Mouse (Mus musculus): ENCODE results near the gene Olfr551. TPM values are rescaled to one million over a fixed set of nuclear protein-coding genes. Genes with fewer than 3 reads are reported as not detected.
"Not testable (repeated sequence)": the region's sequence is repeated elsewhere in the genome, so short reads cannot be mapped to it uniquely, and the experiment has no call there.

Gene Olfr551
- polyA plus RNA-seq (2014; fragmentation: Nextera tagmentation; extraction: Ambion mirVana), result not detected in 2 replicates

DNA sequence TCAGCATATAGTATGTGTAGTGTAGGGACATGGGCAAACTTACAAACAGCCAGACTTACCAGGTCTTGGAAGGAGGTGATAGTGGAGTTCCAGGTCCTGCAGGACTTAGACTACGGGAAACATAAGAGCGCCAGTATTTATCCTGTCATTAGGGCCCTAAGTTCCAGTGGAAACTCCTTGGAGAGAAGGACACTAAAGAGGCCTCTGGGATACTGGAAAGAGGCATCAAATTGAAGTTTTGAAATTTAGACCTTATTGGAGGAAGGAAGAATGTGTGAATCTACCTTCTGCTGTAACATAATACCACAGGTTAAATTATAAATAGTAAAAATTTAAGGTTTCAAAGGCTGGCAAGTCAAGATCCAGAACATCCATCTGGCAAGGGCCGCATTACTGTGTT lies at the start of gene Olfr551:
Gene Olfr551, minus strand, starts transcription at position 101 of the 400 bp plus-strand sequence.
- WGBS, result 91% methylated on average over 3 of the region's 3 CpGs
- Histone ChIP-seq H3K9me3 (replicated peaks; ENCODE audit: control insufficient read depth, low read length) (no peaks in the 10 kb centered on the region), H3K4me3 (ENCODE audit: low read depth, low read length) (no peak within 1 kb of the TSS), H3K9ac (ENCODE audit: low read length) (no peak within 1 kb of the TSS), H3K4me2 (ENCODE audit: low read length) (no peak within 1 kb of the TSS), H3K36me3 (ENCODE audit: control insufficient read depth, insufficient read depth, low read length) (no peaks in the 10 kb centered on the region), H3K27ac (ENCODE audit: low read depth, low read length) (no peak within 1 kb of the TSS), H3K27me3 (replicated peaks; ENCODE audit: control insufficient read depth, insufficient read depth, low read length) (no peaks in the 10 kb centered on the region), H3K4me1 (ENCODE audit: control insufficient read depth, insufficient read depth, low read length) (no peaks in the 10 kb centered on the region)
- ATAC-seq (no peak), DNase-seq (ENCODE audit: low spot score) (no peak)

DNA sequence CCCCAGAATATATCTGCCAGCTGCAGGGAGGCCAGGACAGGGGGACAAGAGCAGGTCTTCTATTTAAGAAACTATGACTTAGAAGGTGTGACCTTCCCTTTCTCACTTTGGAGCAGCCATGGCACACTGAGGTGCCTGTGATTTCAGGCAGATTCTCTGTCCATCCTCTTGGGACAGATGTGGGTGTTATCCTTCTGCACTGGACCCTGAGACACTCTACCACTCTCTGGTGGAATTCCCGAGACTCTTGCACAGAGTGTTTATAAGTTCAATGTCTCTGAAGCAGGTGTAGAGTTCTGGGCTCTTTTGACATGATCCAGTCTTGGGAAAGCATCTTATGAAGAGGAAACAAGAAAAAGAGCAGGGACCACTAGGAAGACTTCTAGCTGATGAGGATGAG lies 46.4 kb upstream of the Olfr551 start, which contains the start of gene Olfr554:
Gene Olfr554, plus strand, starts transcription at position 301 of the 400 bp plus-strand sequence.
- DNase-seq (ENCODE audit: low spot score), result no peak

DNA sequence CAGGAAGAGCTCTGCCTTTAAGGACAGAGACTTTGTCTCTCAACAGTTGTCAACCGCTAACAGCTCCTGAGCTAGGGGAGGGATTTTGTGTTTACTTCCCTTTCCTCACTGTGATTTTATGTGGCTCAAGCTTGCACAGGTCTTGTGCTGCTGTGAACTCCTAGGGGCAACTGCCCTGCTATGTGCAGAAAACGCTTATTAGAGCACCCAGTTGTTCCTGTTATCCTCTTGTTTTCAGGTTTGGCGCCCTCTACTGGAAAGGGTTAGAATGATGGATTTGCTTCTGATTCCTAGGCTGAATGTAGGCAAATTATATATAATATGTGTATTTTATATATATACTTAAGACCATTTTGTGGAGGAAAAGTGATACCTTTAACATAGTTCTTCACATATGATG lies 45.0 kb upstream of the Olfr551 start:
- Histone ChIP-seq H3K9ac (ENCODE audit: low read length) (no peak overlapping the region), H3K36me3 (ENCODE audit: control insufficient read depth, insufficient read depth, low read length) (no peaks in the 10 kb centered on the region), H3K27ac (ENCODE audit: low read depth, low read length) (no peak overlapping the region), H3K4me1 (ENCODE audit: control insufficient read depth, insufficient read depth, low read length) (no peaks in the 10 kb centered on the region), H3K4me3 (ENCODE audit: low read depth, low read length) (no peak overlapping the region), H3K4me2 (ENCODE audit: low read length) (no peak overlapping the region), H3K27me3 (replicated peaks; ENCODE audit: control insufficient read depth, insufficient read depth, low read length) (no peaks in the 10 kb centered on the region), H3K9me3 (replicated peaks; ENCODE audit: control insufficient read depth, low read length) (no peaks in the 10 kb centered on the region)
- 40% methylated on average over 3 of the region's 3 CpGs for WGBS
- DNase-seq (ENCODE audit: low spot score), result peak; percentile 5
- ATAC-seq, result no peak

More for the DNA sequence above, 46.4 kb upstream of the Olfr551 start, which contains the start of gene Olfr554:
- no peaks in the 10 kb centered on the region for H3K27me3 ChIP-seq (replicated peaks; ENCODE audit: control insufficient read depth, insufficient read depth, low read length)
- no peak within 1 kb of the TSS for H3K9ac ChIP-seq (ENCODE audit: low read length)
- no peaks in the 10 kb centered on the region for H3K9me3 ChIP-seq (replicated peaks; ENCODE audit: control insufficient read depth, low read length)
- no peak within 1 kb of the TSS for H3K27ac ChIP-seq (ENCODE audit: low read depth, low read length)
- H3K36me3 ChIP-seq (ENCODE audit: control insufficient read depth, insufficient read depth, low read length), result no peaks in the 10 kb centered on the region
- ATAC-seq, result no peak
- no peak within 1 kb of the TSS for H3K4me2 ChIP-seq (ENCODE audit: low read length)
- 77% methylated on average over 1 of the region's 1 CpGs for WGBS
- no peak within 1 kb of the TSS for H3K4me3 ChIP-seq (ENCODE audit: low read depth, low read length)
- no peaks in the 10 kb centered on the region for H3K4me1 ChIP-seq (ENCODE audit: control insufficient read depth, insufficient read depth, low read length)

DNA sequence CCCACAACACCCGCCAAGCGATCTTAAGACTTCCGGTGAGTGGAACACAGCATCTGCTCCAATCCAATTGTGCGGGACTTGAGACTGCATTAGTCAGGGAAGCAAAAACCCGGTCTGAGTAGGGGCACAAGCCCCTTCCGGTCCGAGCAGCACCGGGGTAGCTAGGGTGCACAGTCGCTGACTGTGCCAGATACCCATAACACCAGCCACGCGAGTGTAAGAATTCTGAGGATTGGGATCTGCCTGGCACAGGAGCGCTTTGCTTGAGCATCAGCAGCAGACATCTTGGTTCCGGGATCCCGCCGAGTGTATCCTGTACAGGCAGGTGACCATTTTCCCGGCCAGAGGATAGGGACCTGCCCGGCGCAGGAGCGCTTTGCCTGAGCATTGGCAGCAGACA lies 28.7 kb upstream of the Olfr551 start:
- 88% methylated on average over 19 of the region's 19 CpGs for WGBS
- not testable (repeated sequence) for ATAC-seq; H3K4me3 ChIP-seq (ENCODE audit: low read depth, low read length)

DNA sequence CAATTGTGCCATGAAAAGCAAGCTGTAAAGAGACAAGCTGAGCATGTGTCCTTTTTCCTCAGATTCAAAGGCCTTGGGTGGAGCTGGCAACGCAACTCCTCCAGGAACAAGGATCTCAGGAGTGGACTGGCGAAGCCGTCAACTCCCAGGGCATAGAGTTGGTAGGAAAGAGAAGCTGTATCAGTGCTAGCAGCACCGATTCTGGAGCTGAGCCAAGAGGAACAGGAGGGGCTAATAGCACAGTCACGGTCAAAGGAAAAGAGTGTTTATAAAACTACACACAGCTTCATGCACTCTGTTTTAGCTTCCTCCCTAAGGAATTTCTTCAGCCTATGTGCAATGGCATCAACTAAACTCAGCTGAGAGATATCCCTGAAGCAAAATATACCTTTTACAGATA lies 27.9 kb upstream of the Olfr551 start:
- Histone ChIP-seq H3K4me1 (ENCODE audit: control insufficient read depth, insufficient read depth, low read length) (no peaks in the 10 kb centered on the region), H3K9me3 (replicated peaks; ENCODE audit: control insufficient read depth, low read length) (no peaks in the 10 kb centered on the region), H3K9ac (ENCODE audit: low read length) (no peak overlapping the region), H3K4me3 (ENCODE audit: low read depth, low read length) (no peak overlapping the region), H3K4me2 (ENCODE audit: low read length) (no peak overlapping the region), H3K27me3 (replicated peaks; ENCODE audit: control insufficient read depth, insufficient read depth, low read length) (no peaks in the 10 kb centered on the region), H3K27ac (ENCODE audit: low read depth, low read length) (no peak overlapping the region), H3K36me3 (ENCODE audit: control insufficient read depth, insufficient read depth, low read length) (no peaks in the 10 kb centered on the region)
- ATAC-seq (no peak), DNase-seq (ENCODE audit: low spot score) (peak; percentile 16)
- WGBS, result 73% methylated on average over 5 of the region's 5 CpGs

More for the DNA sequence above, 28.7 kb upstream of the Olfr551 start:
- H3K27ac ChIP-seq (ENCODE audit: low read depth, low read length); H3K4me2 ChIP-seq (ENCODE audit: low read length); H3K9me3 ChIP-seq (replicated peaks; ENCODE audit: control insufficient read depth, low read length); H3K9ac ChIP-seq (ENCODE audit: low read length); DNase-seq (ENCODE audit: low spot score); H3K4me1 ChIP-seq (ENCODE audit: control insufficient read depth, insufficient read depth, low read length); H3K36me3 ChIP-seq (ENCODE audit: control insufficient read depth, insufficient read depth, low read length); H3K27me3 ChIP-seq (replicated peaks; ENCODE audit: control insufficient read depth, insufficient read depth, low read length): not testable (repeated sequence)

DNA sequence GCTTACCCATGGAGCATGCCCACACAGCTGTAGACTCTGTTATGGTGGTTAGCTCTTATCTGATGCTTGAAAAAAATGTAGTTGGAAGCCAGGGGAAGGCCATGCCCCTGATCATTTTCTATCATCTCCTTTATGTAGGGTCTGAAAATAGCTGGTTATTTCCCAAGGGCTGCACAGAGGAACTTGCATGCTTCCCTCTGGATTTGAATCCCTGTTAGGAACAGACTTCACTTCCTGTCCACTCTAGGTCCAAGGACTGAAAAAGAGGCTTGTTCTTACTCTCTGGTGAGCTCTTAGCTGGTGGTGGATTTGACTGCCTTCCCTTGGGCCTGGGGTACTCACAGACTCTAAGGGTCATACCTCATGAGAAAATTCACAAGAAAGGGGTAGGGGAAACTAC lies 26.4 kb upstream of the Olfr551 start, which contains the start of gene Olfr553:
Gene Olfr553, minus strand, starts transcription at position 101 of the 400 bp plus-strand sequence.
- Histone ChIP-seq H3K4me1 (ENCODE audit: control insufficient read depth, insufficient read depth, low read length) (no peaks in the 10 kb centered on the region), H3K27ac (ENCODE audit: low read depth, low read length) (no peak within 1 kb of the TSS), H3K4me2 (ENCODE audit: low read length) (no peak within 1 kb of the TSS), H3K36me3 (ENCODE audit: control insufficient read depth, insufficient read depth, low read length) (no peaks in the 10 kb centered on the region), H3K4me3 (ENCODE audit: low read depth, low read length) (no peak within 1 kb of the TSS), H3K9me3 (replicated peaks; ENCODE audit: control insufficient read depth, low read length) (no peaks in the 10 kb centered on the region), H3K27me3 (replicated peaks; ENCODE audit: control insufficient read depth, insufficient read depth, low read length) (no peaks in the 10 kb centered on the region), H3K9ac (ENCODE audit: low read length) (no peak within 1 kb of the TSS)
- DNase-seq (ENCODE audit: low spot score) (no peak), ATAC-seq (no peak)

DNA sequence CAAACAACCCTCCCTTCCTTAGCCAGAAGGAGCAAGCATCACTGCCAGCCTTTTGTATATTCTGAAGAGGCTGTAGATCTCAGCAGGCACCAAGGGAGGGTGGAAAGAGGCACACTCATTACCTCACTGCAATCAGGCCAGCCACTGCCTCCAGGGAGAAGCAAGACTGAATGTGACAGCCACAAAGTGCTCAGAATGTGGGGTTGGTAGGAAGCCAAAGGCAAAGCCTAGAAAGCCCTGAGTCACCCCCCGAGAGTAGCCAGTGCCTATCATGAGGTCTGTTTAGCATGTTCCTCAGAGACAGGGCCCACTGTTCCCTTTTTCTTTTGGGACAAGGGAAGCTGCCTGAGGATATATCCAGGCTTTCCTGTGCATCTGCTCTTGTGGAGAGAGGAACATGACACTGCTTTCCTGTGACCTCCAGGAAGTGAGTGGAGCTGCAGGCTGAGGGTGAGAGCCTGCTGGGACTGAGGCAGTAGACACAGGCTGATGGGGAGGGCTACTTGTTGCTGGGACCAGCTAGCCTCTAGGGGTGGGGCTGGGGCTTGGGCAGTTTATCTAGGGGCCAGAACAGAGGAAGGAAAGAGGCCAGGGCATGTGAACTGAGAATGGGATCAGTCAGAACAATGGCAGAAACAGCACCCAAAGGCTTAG lies 5.8 kb upstream of the Olfr551 start, which contains the start of gene Olfr552:
Gene Olfr552, plus strand, starts transcription at position 393 of the 654 bp plus-strand sequence.
- no peak for ATAC-seq
- Histone ChIP-seq H3K27me3 (replicated peaks; ENCODE audit: control insufficient read depth, insufficient read depth, low read length) (no peaks in the 10 kb centered on the region), H3K9ac (ENCODE audit: low read length) (no peak within 1 kb of the TSS)

DNA sequence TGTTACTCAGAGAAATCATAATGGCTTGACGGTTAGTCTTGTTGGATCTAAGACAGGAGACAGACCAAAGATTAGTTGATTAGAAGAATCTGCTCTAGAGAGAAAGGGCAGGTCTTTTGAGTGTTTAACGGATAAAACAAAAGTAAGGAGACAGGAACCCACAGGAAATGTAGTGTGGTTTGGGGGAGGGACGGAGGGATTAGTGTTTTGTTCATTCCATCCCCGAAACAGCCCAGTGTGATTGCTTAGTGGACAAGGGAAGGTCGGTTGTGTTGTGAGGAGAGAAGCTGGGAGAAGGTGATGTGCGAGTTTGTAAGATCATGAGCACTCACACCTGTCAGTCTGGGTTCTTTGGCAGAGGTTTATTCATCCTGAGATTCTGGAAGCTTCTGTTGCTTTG lies 15.7 kb downstream of the Olfr551 start:
- no peak overlapping the region for H3K27ac ChIP-seq (ENCODE audit: low read depth, low read length)
- no peaks in the 10 kb centered on the region for H3K27me3 ChIP-seq (replicated peaks; ENCODE audit: control insufficient read depth, insufficient read depth, low read length)
- WGBS, result 49% methylated on average over 6 of the region's 6 CpGs
- ATAC-seq (no peak), DNase-seq (ENCODE audit: low spot score) (no peak)
- no peaks in the 10 kb centered on the region for H3K36me3 ChIP-seq (ENCODE audit: control insufficient read depth, insufficient read depth, low read length)
- no peaks in the 10 kb centered on the region for H3K4me1 ChIP-seq (ENCODE audit: control insufficient read depth, insufficient read depth, low read length)
- H3K9me3 ChIP-seq (replicated peaks; ENCODE audit: control insufficient read depth, low read length), result no peaks in the 10 kb centered on the region
- no peak overlapping the region for H3K4me3 ChIP-seq (ENCODE audit: low read depth, low read length)
- H3K9ac ChIP-seq (ENCODE audit: low read length), result no peak overlapping the region
- H3K4me2 ChIP-seq (ENCODE audit: low read length), result no peak overlapping the region

More for the DNA sequence above, 5.8 kb upstream of the Olfr551 start, which contains the start of gene Olfr552:
- no peak for DNase-seq (ENCODE audit: low spot score)
- no peak within 1 kb of the TSS for H3K4me2 ChIP-seq (ENCODE audit: low read length)
- H3K27ac ChIP-seq (ENCODE audit: low read depth, low read length), result no peak within 1 kb of the TSS
- 50% methylated on average over 1 of the region's 1 CpGs for WGBS
- no peaks in the 10 kb centered on the region for H3K4me1 ChIP-seq (ENCODE audit: control insufficient read depth, insufficient read depth, low read length)
- H3K4me3 ChIP-seq (ENCODE audit: low read depth, low read length), result no peak within 1 kb of the TSS
- H3K36me3 ChIP-seq (ENCODE audit: control insufficient read depth, insufficient read depth, low read length), result no peaks in the 10 kb centered on the region
- no peaks in the 10 kb centered on the region for H3K9me3 ChIP-seq (replicated peaks; ENCODE audit: control insufficient read depth, low read length)

DNA sequence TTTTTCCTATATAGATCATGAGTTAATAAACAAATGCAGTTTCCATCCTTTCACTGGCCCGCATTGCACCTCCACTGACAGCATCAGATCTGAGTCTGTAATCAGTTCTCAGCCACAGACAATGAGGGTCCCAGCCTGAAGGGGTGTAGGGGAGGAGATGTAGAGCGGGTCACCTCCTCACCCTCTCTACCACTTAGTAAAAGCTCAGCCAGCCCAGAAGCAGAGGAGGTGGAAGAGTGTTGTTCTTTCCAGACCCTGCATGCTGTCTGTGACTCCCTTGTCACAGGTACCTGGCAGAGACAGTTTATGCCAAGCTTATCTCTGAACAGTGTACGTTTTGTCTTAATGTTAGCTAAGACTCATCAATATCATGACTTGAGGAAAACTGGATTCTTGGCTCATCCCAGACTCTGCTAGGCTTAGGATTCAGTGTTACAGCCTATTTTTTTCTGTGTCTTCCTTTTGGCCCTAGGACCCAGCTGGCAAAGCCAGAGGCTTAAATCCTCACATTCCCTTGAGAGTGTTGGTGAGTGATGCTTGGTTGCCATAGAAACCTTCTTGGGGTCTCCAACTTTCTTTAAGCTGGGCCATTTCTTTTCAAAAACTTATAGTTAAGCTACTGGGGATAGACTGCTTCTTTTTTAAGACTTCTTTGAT lies 18.4 kb downstream of the Olfr551 start:
- Histone ChIP-seq H3K9me3 (replicated peaks; ENCODE audit: control insufficient read depth, low read length) (no peaks in the 10 kb centered on the region), H3K4me1 (ENCODE audit: control insufficient read depth, insufficient read depth, low read length) (no peaks in the 10 kb centered on the region), H3K27me3 (replicated peaks; ENCODE audit: control insufficient read depth, insufficient read depth, low read length) (no peaks in the 10 kb centered on the region), H3K27ac (ENCODE audit: low read depth, low read length) (no peak overlapping the region), H3K4me2 (ENCODE audit: low read length) (no peak overlapping the region), H3K36me3 (ENCODE audit: control insufficient read depth, insufficient read depth, low read length) (no peaks in the 10 kb centered on the region), H3K9ac (ENCODE audit: low read length) (no peak overlapping the region), H3K4me3 (ENCODE audit: low read depth, low read length) (no peak overlapping the region)
- ATAC-seq, result no peak
- DNase-seq (ENCODE audit: low spot score), result peak; percentile 30
- 61% methylated on average over 3 of the region's 3 CpGs for whole genome bisulfite sequencing

Data from forebrain, embryonic 14.5 days (tissue).